Mouse (Mus musculus) urinary bladder, postnatal 25 days (tissue): ENCODE data around the gene Ccdc32.
"Not testable (repeated sequence)": the region's sequence is repeated elsewhere in the genome, so short reads cannot be mapped to it uniquely, and the experiment has no call there.

ENCODE experiments used
- DNase-seq: peaks from one replicate; pipeline ENCODE4 v3.0.0; 2022; ENCODE audit warnings: low spot score

Ccdc32 gene

DNA sequence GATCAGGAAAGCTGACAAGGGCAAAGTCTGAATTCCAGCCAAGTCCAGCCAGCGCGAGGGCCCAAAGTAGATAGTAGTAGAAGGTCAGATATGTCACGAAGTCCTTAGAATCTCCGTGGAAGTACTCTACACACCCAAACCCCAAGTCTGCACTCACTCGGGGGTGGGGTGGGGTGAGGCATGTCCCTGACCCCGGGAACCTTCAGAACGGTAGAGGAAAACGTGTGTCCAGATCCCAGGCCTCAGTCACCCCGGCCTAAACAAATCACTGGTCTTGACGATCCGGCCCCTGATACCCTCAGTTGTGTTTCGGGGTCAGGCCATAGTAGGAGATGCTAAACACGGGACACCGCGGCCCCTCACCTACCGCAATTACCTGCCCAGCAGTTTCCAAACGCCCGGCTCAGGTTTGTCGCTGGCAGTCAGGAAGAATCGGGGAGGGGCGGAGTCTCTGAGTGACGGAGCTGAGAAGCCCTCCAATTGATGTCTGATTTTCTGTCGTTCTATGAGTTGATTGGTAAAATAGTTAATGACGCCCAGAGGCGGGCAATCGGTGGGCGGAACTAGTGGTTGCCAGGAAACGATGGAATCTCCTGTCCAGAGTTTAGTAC lies at the start of gene Ccdc32:
Ccdc32 (minus strand) TSS at position 453 of the 611 bp plus-strand sequence.
- DNase-seq: peak; percentile 77

DNA sequence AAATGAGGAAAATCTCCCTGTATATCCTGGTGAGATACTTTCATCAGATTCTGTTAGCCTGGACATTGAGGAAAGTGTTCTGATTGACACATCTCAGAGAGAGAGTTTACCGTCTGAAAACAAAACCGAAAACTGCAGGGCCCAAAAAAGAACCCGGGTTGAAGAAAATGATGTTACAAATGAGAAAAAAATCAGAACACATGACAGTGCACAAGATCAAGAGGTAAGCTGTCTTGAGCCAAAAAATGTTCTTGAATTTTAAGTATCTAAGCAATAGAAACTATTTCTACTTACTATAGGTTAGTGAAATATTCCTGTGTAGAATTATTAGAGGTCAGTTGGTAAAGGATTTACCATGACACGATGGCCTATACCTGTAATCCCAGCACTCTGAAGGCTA lies 43.2 kb upstream of the Ccdc32 start:
- DNase-seq: no peak

DNA sequence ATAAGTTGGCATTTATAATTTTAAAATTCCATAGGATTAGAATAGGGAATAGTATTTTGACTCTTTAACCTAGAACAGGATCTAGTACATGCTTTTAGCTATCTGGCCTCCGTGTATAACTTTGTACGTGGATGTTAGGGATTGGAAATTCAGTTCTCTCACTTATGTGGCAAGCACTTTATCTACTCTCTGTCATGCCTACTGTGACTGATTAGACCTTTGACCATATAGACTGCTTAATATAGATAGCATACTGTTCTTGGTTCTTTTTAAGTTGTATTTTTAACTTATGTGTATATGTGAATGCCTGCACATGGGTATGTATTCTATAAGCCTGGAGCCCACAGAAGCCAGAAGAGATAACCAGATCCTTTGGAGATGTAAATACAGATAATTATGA lies 30.9 kb upstream of the Ccdc32 start:
- no peak for DNase-seq

DNA sequence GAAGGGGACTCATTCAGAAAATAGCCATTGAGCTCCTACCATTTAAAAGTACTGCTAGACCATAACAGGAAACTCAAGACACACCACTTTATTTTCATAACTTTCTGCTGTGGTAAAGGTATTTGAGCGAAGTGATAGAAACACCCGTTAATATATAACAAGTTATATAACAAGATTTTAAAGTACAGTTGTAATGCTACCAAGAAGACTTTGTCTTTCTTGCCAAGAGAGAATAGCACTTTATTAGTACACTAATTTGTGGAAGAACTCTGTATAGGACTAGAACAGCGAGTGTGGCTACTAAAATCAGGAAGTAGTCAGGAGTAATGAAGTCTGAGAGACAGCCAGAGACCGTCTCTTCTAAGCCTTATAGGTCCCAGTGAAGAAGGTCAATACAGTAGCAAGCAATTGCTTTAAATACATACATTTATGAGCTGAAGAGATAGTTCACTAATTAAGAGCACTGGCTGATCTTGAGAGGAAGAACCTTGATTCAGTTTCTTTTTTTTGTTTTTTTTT lies 21.0 kb upstream of the Ccdc32 start:
- no peak for DNase-seq

DNA sequence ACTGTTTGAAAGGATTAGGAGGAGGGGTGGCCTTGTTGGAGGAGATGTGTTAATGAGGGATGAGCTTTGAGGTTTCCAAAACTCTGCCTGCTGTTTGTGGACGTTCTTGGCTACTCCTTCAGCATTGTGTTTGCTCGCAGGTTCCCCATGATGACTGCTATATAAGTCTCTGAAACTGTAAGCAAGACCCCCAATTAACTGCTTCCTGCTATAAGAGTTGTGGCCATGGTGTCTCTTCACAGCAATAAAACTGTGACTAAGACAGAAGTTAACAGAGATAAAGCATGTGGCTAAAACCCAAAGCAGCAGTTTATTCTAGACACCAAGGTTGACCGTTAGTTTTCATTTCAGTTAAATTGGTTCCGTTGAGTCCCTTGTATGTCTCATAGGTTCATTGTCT lies 18.7 kb upstream of the Ccdc32 start:
- no peak for DNase-seq

DNA sequence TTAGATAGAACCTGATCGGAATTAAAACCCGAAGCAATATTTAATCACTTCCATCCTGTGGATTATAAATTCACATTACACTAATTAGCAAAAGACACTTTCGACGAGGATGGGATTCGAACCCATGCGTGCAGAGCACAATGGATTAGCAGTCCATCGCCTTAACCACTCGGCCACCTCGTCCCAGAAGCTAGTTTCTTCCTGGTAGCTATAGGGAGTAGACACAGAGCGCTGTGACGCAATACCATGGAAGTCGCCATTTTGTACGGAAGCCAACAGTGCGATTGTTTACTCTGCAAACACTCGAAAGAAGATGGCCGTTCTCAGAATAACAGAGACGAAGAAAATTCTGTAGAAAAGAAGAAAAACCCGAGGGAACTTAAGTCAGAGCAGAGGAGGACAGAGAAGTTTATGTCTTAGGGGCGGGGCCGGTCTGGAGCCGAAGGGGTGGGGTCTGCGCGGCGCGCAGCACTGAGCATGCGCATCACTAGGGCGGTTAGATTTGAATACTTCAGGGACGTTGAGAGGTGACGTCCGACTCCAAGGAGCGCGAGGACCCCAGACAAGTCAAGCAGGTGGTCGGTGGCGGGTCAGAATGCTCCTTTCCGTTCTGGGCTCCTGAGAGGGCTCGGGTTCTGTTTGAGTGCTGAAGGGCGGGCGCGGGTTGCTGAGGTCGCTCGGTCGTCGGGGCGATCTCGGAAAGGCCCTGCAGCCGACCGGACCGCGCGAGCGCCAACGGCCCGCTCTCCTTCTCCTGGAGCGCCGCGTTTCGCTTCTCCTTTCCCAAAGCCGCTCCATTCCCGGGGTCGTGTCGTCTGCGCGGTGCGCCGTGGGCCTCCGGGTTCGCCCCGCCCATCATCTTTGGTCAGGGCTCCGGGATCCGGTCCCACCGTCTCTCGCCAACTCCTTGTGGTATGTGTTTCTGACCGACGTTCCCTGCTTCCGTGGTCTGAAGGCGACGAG lies 17.7 kb upstream of the Ccdc32 start, which contains the start of gene Knl1:
Knl1 (plus strand) TSS at position 471 of the 963 bp plus-strand sequence.
- peak; percentile 96 for DNase-seq

DNA sequence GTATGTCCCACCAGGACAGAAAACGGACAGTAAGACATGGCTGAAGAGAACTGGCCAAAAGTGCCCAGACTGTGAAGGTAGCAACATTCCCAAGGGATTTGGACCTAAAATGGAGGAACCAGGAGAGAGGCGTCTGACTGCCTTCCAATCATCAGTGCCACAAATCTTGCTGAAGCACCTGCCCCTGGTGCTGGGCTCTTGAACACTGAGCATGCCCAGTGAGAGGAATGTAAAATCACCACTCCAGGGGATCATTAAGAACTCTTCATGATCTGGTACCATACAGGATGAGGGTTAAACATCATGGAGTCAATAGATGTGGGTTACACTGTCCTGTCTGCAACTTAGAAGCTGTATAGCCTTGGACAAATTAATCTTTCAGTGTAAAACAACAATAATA lies 16.0 kb upstream of the Ccdc32 start:
- no peak for DNase-seq

DNA sequence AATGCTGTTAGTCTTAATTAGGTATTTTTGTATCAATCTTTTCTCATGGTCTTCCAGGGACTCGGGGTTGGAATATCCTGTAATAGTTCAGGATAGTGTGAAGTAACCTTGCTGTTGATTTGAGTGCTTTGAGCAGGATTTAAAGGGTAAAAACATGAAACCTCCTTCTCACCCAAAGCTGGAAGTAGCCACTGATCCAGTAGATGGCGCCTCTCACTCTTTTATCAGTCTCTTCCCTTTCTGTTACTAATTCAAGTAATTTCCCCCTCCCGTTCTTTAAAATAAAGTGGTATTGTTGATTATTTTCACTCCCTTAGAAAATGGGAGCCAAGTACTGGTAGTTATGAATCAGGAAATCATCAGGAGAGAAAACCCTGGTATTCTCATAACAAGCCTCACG lies 11.7 kb upstream of the Ccdc32 start:
- DNase-seq: no peak

DNA sequence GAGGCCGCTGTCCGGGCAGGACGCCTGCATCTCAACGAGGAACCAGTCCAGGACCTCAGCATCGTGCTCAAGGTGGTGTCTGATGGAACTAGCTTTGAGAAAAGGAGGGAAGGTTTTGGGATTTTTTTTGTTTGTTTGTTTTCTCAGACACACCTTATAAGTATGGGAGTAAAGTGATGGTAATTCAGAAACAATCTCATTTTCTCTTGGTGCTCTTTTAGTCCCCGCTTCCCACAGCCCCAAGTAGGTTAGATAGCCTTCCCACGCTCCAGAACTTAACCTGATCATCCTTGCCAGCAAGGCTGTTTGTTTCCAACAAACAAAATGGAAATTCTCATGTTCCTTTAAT lies 6.2 kb upstream of the Ccdc32 start:
- DNase-seq: no peak

DNA sequence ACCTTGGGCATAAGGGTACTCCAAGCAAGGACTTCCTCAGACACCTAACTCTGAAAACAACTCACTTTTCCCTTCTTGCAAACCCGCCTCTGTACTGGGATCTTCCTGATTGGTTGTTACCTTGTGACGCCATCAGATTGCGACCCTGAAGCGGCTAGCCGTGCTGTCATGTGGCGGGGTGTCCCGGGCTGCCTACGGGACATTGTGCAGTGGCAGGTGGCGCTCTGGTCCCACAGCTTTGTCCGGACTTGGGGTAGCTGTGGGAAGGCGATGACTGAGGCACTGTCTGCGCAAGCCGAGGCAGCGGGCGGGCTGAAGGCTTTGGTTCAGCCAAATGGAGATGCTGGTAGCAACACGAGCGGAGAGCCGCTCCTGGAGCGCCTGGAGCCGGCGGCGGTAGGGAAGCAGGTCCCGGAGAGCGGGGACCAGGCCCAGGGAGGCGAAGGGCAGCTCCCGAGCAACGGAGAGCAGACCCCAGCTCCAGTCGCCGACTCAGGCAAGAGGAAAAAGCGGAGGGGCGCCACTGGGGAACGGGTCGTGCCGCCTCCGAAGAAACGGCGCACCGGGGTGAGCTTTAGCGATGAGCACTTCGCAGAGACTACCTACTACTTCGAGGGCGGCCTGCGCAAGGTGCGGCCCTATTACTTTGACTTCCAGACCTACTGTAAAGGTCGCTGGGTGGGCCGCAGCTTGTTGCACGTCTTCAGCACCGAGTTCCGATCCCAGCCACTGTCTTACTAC lies 5.6 kb upstream of the Ccdc32 start, which contains the start of gene Rpusd2:
Rpusd2 (plus strand) TSS at position 135 of the 741 bp plus-strand sequence.
- DNase-seq: peak; percentile 86

DNA sequence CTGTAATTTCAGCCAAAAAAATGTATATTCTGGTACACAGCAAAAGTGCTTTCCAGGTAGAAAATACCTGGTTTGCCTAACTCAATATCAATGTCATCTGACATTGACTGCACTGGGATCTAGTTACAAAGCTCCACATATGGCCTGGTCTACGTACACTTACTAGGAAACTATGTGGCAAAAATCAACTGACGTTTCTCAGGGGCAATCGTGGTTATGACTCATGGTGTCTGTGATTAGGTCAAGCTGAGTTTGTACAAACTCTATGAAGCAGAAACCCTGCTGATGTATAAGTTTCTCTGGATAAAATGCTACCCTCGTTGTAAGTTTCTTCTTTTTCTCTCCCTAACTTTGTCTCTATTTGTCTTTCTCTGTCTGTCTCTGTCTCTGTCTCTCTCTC lies 3.0 kb upstream of the Ccdc32 start:
- DNase-seq: no peak

DNA sequence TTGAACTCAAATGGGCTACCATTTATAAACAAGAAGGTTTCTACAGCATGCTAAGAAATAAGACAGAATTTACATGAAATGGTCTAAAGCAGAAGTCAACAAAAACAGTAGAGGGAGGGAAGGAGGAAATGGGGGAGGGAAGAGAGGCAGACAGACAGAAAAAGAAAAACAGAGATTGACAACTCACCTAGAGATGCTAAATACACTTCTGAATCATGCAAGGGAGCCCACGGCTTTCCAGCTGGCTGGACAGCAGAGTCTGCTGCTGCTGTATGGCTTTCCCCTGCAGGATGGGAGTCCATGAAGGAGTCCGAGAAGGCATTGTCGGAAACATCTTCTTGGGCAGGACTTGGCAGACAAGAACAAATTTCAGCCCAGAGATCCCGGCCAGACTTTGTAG lies 2.2 kb downstream of the Ccdc32 start:
- DNase-seq: no peak

DNA sequence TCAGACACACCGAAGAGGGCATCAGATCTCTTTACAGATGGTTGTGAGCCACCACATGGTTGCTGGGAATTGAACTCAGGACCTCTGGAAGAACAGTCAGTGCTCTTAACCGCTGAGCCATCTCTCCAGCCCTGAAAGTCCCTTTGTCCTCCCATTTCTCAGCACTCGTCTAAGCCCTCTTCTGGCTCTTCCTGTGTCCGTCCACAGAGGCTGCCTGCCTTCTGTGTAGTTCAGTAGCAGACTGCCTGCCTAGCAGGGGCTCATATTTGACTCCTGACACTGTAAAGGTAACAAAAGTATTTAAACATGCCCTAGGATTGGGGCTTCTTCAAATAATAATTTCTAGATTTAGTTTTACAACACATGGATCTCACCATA lies 4.0 kb downstream of the Ccdc32 start:
- DNase-seq: no peak

DNA sequence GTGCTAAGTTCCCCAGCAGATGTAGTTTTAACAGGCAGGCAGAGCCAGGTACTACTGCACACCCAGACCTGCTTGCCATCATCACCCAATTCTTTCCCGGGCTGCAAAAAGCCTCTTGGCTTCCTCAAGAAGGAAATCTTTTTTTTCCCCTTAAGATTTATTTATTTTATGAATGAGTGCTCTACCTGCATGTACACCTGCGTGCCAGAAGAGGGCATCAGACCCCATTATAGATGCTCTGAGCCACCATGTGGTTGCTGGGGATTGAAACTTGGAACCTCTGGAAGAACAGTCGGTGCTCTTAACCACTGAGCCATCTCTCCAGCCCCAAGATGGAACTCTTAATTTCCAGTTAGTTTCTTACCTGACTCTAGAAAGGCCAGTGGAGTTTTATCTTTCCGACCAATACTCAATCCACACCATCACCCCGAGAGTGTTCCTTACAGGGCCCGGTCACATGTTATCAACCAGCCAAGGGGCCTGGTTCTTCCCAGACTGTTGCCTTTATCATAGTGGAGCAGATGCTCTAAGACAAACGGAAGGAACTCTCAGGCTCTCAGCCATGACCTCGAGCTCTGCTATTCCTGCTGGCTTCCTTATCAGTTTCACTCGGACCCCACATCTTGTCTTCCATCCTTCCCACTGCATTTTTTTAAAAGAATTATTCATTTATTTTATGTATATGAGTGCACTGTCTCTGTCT lies 4.5 kb downstream of the Ccdc32 start:
- no peak for DNase-seq

DNA sequence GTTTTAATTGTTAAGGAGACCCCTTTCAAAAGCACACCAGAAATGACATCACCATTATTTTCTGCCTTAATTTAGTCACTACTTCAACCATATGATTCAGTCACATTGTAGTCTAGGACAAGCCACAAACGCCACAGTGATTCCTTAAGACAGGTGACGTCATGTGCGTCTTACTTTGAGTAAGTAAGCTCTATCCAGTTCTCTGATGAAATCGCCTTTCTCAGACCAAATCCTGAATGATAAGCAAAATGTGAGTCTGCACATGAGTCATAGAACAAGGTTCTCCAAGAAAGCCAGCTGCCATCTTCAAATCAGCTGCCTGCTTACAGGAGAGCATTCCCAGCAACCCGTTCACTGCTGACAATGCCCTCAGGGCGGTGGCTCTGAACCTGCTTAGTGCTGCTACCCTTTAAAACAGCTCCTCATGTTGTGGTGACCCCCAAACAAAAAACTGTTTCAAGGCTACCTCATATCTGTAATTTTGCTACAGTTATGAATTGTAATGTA lies 6.0 kb downstream of the Ccdc32 start:
- DNase-seq: no peak

DNA sequence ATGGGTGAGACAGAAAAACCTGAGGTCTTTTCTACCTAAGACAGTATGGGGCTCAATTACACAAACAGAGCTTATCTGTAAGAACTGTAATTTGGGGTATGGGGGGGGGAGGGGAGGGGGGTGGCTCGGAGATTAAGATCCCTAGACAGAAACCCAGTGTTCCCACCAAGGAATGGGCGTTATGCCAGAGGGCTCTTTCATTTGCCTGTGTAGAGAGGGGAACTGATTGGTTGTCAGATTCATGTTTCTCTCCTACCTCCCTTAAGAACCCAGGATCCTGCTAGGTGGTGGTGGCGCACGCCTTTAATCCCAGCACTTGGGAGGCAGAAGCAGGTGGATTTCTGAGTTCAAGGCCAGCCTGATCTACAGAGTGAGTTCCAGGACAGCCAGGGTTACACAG lies 9.7 kb downstream of the Ccdc32 start:
- DNase-seq: no peak

DNA sequence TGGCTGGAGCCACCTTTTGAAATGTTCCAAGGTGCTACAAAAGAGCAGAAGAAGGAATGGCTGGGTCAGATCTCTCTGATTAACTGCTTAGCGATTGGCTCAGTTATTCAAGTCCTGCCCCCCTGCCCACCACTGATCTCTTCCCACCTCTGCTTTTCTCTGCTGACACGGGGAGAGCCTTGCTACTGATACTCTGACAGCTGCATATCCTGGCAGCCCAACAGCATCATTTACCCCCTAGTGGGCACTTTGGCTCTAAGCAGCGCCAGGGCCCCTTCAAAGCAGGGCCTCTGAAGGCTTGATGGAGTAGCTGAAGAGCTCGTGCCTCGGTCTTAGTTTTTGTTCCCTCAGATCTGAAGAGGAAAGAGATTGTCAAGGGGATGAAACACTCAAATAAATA lies 10.1 kb downstream of the Ccdc32 start:
- no peak for DNase-seq

DNA sequence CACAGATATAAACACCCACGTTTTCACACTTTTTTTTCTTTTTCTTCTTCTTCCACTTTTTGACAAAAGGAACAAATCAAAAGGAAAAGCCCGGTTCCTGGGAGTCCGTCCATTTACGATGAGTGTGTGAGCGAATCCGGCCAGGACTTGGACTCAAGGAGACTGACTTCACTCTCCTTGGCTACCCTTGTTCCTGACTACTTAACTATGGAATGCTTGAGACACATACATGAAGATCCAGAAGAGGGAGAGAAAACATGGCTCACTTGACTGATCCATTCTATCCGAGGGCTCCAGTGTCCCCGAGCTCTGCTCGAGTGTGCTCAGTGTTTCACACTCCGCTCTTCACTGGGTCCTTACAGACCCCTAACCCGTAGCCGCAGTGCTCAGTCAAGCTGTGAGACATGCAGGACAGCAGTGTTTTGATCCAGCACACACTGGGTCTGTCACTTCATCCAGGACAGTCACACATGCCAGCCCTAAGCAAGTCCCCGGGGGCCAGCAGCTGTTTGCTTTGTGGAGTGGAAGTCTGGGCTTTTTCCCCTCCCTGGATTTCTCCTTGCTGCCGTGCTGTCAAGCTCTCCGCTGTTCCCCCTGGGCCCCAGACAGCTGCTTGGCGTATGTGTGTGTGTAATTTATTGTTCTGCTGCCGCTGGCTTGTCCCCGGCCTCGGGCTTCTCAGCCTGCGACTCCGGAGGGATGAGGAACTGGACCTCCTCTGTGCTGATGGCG lies 10.6 kb downstream of the Ccdc32 start:
- peak; percentile 8 for DNase-seq

DNA sequence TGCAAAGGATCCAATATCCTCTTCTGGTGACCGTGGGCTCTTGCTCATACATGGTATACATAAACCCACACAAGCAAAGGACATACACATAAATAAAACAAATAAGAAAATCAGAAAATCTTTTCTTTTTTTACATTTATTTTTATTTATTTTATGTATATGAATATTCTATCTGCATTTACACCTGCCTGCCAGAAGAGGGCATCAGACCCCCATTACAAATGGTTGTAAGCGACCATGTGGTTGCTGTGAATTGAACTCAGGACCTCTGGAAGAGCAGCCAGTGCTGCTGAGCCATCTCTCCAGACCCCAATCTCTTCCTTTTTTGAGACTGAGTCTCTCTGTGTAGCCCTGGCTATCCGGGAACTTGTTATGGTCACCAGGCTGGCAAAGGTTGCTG lies 11.5 kb downstream of the Ccdc32 start:
- DNase-seq: no peak

DNA sequence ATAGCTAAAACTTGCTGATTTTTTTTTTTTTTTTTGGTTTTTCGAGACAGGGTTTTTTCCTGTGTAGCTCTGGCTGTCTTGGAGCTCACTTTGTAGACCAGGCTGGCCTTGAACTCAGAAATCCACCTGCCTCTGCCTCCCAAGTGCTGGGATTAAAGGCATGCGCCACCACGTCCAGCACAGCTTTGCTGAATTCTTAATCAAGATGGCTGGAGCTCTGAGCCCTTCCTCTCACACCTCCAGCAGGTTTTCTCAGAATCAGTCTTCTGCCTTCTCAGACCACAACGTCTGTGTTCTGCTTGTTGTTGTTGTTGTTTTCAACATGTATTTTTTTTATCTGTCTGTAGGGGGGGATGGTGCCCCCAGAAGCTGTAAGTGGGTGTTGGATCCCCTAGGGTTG lies 12.9 kb downstream of the Ccdc32 start:
- DNase-seq: not testable (repeated sequence)

DNA sequence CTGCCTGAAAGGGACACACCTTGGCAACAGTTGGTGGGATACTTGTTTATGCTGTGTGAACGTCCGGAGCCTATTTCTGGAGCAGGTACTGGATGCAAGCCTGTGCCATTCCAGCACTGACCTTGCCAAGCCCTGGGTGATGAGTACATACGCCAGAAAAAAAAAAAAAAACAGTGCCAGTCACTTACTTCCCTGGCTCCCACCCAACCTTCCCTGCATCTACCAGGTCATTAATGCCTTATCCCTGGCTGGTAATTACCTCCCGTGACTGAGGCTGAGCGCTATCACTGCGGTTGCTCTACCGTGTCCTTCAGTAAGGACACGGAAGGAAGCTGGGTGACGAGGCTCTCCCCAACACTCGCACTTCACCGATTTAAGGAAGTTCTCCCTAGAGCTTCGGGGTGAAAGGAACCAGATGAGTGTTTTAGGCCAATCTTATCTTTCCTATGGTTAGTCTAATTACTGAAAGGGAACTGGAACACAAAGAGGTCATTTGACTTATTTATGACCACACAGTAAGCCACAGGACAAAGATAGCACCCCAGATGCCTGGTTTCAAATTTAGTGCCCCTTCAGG lies 13.5 kb downstream of the Ccdc32 start:
- no peak for DNase-seq
